Mouse (Mus musculus) left cerebral cortex, postnatal 10 days (tissue): ENCODE results near the gene Ttll12. TPM values are rescaled to one million over a fixed set of nuclear protein-coding genes. Genes with fewer than 3 reads are reported as not detected.

Experiments
- DNase-seq, 2 experiments: peaks; one replicate each; pipeline ENCODE4 v3.0.0; 2021 to 2022; ENCODE audit warnings: low spot score in 2 of 2, mixed read lengths in 1 of 2; ENCODE audit errors: extremely low spot score in 1 of 2
- intact Hi-C: fragments of 180-260 bp; cut with DNase I; formaldehyde crosslinking; loops from one replicate; pipeline ENCODE4 v1.15.1; 2025
- total RNA-seq, 2 experiments: library from RNA; stranded (reverse); gene quantifications; 2 replicates each; pipeline ENCODE4 v1.2.3; 2021

Ttll12 gene
- total RNA-seq, 2 experiments from 2014 or later: 19.1 to 19.2 TPM

DNA sequence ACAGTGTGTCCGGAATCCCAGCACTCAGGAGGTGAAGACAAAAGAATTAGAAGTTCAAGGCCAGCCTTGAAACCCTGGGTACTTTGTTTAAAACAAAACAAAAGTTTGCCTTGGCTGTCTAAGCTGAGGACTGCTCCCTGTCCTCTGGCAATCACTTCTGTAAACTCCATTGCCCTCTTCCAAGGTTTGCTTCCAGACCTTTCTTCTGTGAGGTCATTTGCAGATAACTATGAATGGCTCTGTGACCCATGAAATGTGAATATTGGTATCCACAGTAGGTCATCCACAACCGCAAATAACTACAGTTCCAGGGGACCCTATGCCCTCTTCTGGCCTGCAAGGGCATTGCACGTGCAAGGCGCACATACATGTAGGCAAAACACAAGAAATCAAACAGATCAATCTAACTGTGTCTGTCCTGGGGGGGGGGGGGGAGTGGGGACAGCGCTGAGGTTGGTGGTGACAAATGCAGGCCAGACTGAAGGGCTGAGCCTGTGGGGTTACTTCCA, 62.9 kb downstream of the Ttll12 start:
- intact Hi-C loops: no loop called here
- DNase-seq: no peak

DNA sequence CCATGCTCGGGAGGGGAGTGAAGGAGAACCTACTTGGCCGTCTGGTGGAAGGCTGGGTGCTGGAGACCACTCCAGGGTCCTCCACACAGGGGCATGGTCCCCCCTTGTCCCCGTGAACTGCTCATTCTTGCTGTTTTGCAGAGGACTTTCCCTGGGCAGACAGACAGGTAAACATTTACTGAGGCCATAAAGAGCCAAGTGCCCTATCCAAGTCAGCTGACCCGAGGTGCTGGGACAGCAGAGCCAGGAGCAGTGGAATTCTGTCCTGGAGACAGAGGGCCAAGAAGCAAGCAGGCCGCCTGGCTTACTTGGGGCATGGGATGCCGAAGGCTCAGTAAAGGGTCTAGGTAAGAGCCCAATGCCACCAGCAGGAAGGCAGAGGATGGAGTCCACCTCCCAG, 64.3 kb downstream of the Ttll12 start:
- intact Hi-C loops: no loop called here
- no peak for DNase-seq

DNA sequence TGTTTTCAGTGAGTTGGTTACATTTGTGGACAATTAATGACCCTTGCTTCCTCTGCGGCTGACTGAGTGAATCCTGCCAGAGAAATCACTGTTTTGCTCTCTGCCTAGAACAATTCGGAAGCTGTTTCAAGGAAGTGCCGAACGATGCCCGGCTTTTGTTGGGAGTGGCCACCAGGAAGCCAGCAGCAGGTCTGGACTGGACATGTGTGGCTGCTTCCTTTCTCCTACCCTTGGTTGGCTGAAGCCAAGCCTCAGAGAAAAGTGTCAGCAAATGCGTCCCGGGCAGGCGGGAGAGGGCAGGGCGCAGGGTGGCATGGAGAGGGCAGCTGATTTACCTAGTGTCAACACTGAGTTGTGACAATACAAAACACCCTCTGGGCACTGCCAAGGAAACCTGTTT, 64.7 kb downstream of the Ttll12 start:
- intact Hi-C loops: no loop called here
- peak in 1 of 2 experiments; percentile 47 for DNase-seq

DNA sequence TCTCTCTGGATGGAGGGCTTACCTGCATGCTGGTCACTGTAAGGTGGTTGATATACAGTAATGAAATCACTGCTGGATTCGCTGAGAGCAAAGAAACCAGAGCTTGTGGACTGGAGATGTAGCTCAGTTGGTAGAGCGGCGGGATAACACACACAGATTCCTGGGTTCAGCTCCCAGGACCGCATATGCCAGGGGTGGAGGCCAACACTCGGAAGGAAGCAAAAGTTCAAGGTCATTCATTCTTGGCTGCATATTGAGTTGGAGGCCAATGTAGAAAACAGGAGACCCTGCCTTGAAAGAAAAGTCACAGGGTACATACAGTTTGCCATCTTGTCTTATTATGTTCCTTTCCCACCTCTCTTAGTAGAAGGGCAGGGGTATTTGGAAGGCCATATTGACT, 65.2 kb downstream of the Ttll12 start:
- intact Hi-C loops: no loop called here
- DNase-seq: no peak

DNA sequence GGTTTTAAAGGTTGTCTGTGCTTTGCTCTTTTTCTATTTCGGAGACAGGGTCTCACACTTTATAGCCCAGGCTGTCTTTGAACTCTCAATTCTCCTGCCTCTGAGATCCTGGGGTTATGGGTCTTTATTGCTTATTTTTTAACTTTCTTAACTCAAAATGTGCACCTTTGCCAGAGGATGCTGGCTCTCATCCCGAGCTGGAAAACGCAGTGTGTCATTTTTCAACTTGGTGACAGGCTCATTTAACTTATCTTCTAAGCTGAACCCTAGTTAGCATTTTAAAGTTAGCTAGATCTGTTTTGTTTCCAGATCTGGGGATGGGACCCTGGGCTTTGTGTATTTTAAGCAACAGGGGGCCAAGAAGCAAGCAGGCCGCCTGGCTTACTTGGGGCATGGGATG, 66.1 kb downstream of the Ttll12 start:
- no peak for DNase-seq
- intact Hi-C loops: no loop called here

DNA sequence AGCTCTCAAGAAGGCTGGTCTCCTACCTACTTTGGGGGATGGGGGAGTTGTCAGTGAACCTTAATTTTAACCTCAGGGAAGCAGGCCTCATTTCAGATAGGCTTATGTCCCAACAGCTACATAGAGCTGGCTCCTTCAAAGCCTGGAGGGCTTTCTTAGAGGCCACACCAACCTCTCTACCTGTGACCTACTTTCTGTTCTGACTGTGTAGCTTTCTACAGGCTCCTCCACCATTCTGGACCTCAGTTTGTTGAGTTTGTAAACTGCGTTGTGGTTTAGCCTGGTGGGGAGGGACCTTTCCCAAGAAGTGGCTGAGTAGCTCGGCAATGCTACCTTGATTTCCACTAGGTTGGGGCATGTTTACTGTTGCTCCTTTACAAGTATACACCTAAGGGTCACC, 67.2 kb downstream of the Ttll12 start:
- intact Hi-C loops: no loop called here
- no peak for DNase-seq

DNA sequence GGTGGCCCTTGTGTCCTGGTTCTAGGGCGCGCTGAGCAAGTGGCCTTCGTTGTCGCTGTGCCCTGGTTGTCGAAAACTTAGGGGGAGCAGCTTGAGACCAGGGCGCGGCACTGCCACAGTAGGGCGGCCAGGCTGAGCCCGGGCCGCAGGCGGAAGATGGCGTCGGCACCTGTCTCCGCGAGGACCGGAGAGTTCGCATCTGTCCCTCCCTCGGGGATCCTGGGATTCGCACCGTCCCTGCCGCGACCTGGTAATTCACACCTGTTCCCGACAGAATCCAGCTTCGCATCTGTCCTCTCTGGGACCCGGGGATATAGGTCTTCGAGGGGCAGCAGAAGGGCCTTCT, 67.9 kb downstream of the Ttll12 start:
- DNase-seq: no peak
- intact Hi-C loops: no loop called here

DNA sequence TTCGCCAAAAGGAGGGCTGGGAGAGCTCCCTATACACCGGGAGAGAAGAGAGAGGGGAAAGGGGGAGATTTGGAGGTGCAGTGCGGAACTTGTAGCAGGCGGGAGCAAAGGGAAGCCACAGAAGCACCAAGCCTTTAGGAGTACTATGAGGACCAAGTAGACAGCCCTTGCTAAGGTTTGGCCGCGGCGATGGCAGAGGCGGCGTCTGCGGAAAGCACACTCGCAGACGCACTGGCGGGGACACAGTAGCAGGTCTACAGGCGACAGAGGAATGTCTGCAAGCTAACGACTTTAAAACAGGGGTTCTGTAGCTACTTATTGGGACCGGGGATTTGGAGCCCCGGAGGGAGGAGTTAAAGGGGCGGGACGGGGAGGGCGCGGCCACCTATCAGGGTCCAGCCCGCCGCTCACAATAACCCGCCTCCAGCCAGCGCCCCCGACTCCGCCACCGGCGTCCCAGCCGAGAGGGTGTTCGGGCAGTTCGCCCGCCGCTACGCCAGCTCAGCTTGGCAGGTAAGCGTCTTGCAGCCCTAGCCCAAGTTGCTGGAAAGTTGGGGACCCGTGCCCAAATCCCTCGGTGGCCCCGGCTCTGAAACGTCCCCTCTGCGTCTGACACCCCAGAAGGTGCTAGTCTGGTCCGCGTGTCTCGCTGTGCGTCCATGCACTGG, 68.4 kb downstream of the Ttll12 start, which contains the start of gene Bik:
Gene Bik (plus strand): TSS at position 439 of the 668 bp plus-strand sequence.
- peak in 1 of 2 experiments; percentile 63 for DNase-seq
- intact Hi-C loops: no loop called here

Other genes with a start within 250 kb of the Ttll12 start
- 10 to 100 TPM; 20.1 to 23.4 TPM for gene Arfgap3, start 244.9 kb downstream of the Ttll12 start, total RNA-seq
- 10 to 100 TPM; 47.5 to 48.6 TPM for gene Pacsin2, start 130.6 kb downstream of the Ttll12 start, total RNA-seq
- gene Ttll1, start 84.3 kb downstream of the Ttll12 start, total RNA-seq: 10 to 100 TPM; 57.7 to 61.2 TPM
- not detected for gene Bik, start 68.3 kb downstream of the Ttll12 start, total RNA-seq
- 1 to 10 TPM; 2.6 to 2.9 TPM for gene Tspo, start 31.6 kb downstream of the Ttll12 start, total RNA-seq
- 10 to 100 TPM; 33.8 to 38.3 TPM for gene Mcat, start 31.4 kb downstream of the Ttll12 start, total RNA-seq
- gene Scube1, start 129.9 kb upstream of the Ttll12 start, total RNA-seq: 10 to 100 TPM; 38.2 to 39.3 TPM
- 100 to 1,000 TPM; 270 to 308 TPM for gene Mpped1, start 184.3 kb upstream of the Ttll12 start, total RNA-seq